Mouse (Mus musculus) C2C12 (cell line): ENCODE data around the gene Scrn3. TPM values are rescaled to one million over a fixed set of nuclear protein-coding genes. Genes with fewer than 3 reads are reported as not detected.

ENCODE experiments used
- H3K27me3 ChIP-seq: one replicate; pipeline ENCODE4 v1.6.1; 2011; ENCODE audit not compliant: control insufficient read depth, insufficient read depth, insufficient read length
- H3K36me3 ChIP-seq: one replicate; pipeline ENCODE4 v1.6.1; 2011; ENCODE audit not compliant: control insufficient read depth, insufficient read depth
- H3K4me3 ChIP-seq: one replicate; pipeline ENCODE4 v1.5.1; 2011; ENCODE audit warnings: mild to moderate bottlenecking, control low read depth; ENCODE audit not compliant: poor library complexity, insufficient read depth, severe bottlenecking
- H3K79me2 ChIP-seq: one replicate; pipeline ENCODE4 v1.6.1; 2011; ENCODE audit not compliant: control insufficient read depth, insufficient read depth
- H3K79me3 ChIP-seq: one replicate; pipeline ENCODE4 v1.6.1; 2011; ENCODE audit warnings: low read depth, control low read depth
- H3ac ChIP-seq: one replicate; pipeline ENCODE3; 2011; ENCODE audit warnings: low read depth; ENCODE audit not compliant: control insufficient read depth, insufficient read length
- CEBPB ChIP-seq: IDR thresholded peaks from one replicate; pipeline ENCODE4 v1.6.1; 2011; ENCODE audit warnings: low read depth, mild to moderate bottlenecking, control low read depth, moderate library complexity
- CTCF ChIP-seq: IDR thresholded peaks from one replicate; pipeline ENCODE4 v1.5.1; 2011; ENCODE audit not compliant: control insufficient read depth, insufficient read depth, insufficient read length
- FOSL1 ChIP-seq: IDR thresholded peaks from one replicate; pipeline ENCODE4 v1.8.0; 2011; ENCODE audit warnings: mild to moderate bottlenecking, low read length; ENCODE audit not compliant: poor library complexity, insufficient read depth, severe bottlenecking
- MAX ChIP-seq: IDR thresholded peaks from one replicate; pipeline ENCODE4 v1.6.1; 2011; ENCODE audit warnings: mild to moderate bottlenecking, control low read depth
- MYOD1 ChIP-seq: IDR thresholded peaks from one replicate; pipeline ENCODE4 v1.6.1; 2011; ENCODE audit warnings: low read depth; ENCODE audit not compliant: control insufficient read depth, insufficient read length
- USF1 ChIP-seq: IDR thresholded peaks from one replicate; pipeline ENCODE4 v1.6.1; 2011; ENCODE audit warnings: low read depth, mild to moderate bottlenecking, control low read depth, moderate library complexity
- polyA plus RNA-seq: library from polyadenylated mRNA; unstranded; fragments of >200 nt; fragmentation: generic; extraction: Trizol; gene quantifications from one replicate; pipeline ENCODE4 v1.2.1, GENCODE M21; 2012; ENCODE audit warnings: missing spikeins

Gene Scrn3
- polyA plus RNA-seq, 1 experiment, result 7.0 TPM

GRCm38 (mm10) chr2:73385641-73386355 lies 73.4 kb downstream of the Scrn3 start:
- Histone ChIP-seq H3K4me3 (peak overlapping the region; percentile 53), H3K79me2 (no peaks in the 10 kb centered on the region), H3K27me3 (no peaks in the 10 kb centered on the region), H3K79me3 (no peaks in the 10 kb centered on the region), H3ac (peak overlapping the region; percentile 88), H3K36me3 (no peaks in the 10 kb centered on the region)
- TF ChIP-seq FOSL1 (no peak), CTCF (no peak), USF1 (no peak), MYOD1 (no peak), CEBPB (no peak), MAX (no peak)

GRCm38 (mm10) chr2:73386356-73387046 lies 74.1 kb downstream of the Scrn3 start, which contains the start of gene Gpr155:
Gpr155 (minus strand) TSS chr2:73386572.
- Histone ChIP-seq H3K4me3 (peak within 1 kb of the TSS; percentile 53), H3K27me3 (no peaks in the 10 kb centered on the region), H3ac (peak within 1 kb of the TSS; percentile 88), H3K79me3 (no peaks in the 10 kb centered on the region), H3K36me3 (no peaks in the 10 kb centered on the region), H3K79me2 (no peaks in the 10 kb centered on the region)
- TF ChIP-seq MAX (peak; percentile 70), CTCF (no peak)

Other genes with a start within 250 kb of the Scrn3 start
- gene Ola1, start 93.7 kb upstream of the Scrn3 start, polyA plus RNA-seq, result 40.4 TPM
- gene Sp9, start 40.7 kb upstream of the Scrn3 start, polyA plus RNA-seq, result 0.02 TPM
- 3.4 TPM for gene Cir1, start 100 bp downstream of the Scrn3 start, polyA plus RNA-seq
- 1.3 TPM for gene Gpr155, start 74.0 kb downstream of the Scrn3 start, polyA plus RNA-seq
- gene Wipf1, start 217.1 kb downstream of the Scrn3 start, polyA plus RNA-seq, result 16.1 TPM